Mouse (Mus musculus): Measurements from ENCODE around the gene Gli1. TPM values are rescaled to one million over a fixed set of nuclear protein-coding genes. Genes with fewer than 3 reads are reported as not detected.
"Not testable (repeated sequence)": the region's sequence is repeated elsewhere in the genome, so short reads cannot be mapped to it uniquely, and the experiment has no call there.

Gli1 gene
- polyA plus RNA-seq, 1 experiment from 2014 or later, result 1.5 TPM

GRCm38 (mm10) chr10:127326017-127326801, 15.6 kb downstream of the Gli1 start:
- ATAC-seq (replicated peaks), result 0 out of 2 replicates have a peak, but pooled peaks have one; percentile 39
- no peak overlapping the region for H3K9ac ChIP-seq

GRCm38 (mm10) chr10:127325454-127326016, 16.2 kb downstream of the Gli1 start:
- WGBS, result 32% methylated on average over 14 of the region's 14 CpGs
- H3K36me3 ChIP-seq (replicated peaks), result no peaks in the 10 kb centered on the region
- no peak for ATAC-seq (replicated peaks)
- H3K4me1 ChIP-seq, result peaks cover 11% of the 10 kb centered on the region
- H3K27ac ChIP-seq, result no peak overlapping the region
- no peak overlapping the region for H3K4me2 ChIP-seq
- H3K9ac ChIP-seq, result no peak overlapping the region
- H3K4me3 ChIP-seq, result no peak overlapping the region
- H3K9me3 ChIP-seq, result no peaks in the 10 kb centered on the region
- H3K27me3 ChIP-seq (replicated peaks), result peaks cover 75% of the 10 kb centered on the region

More at GRCm38 (mm10) chr10:127326017-127326801, 15.6 kb downstream of the Gli1 start:
- H3K4me2 ChIP-seq, result peak overlapping the region; percentile 55
- no peaks in the 10 kb centered on the region for H3K9me3 ChIP-seq
- 1% methylated on average over 54 of the region's 54 CpGs for WGBS
- peaks cover 11% of the 10 kb centered on the region for H3K4me1 ChIP-seq
- no peak overlapping the region for H3K27ac ChIP-seq
- peaks cover 76% of the 10 kb centered on the region for H3K27me3 ChIP-seq (replicated peaks)
- H3K4me3 ChIP-seq, result peak overlapping the region; percentile 25
- no peaks in the 10 kb centered on the region for H3K36me3 ChIP-seq (replicated peaks)

GRCm38 (mm10) chr10:127324495-127324894, 17.3 kb downstream of the Gli1 start:
- no peak overlapping the region for H3K4me3 ChIP-seq
- H3K4me2 ChIP-seq, result no peak overlapping the region
- 12% methylated on average over 7 of the region's 7 CpGs for WGBS
- H3K9me3 ChIP-seq, result no peaks in the 10 kb centered on the region
- no peak overlapping the region for H3K9ac ChIP-seq
- no peak overlapping the region for H3K27ac ChIP-seq
- ATAC-seq (replicated peaks), result no peak
- peaks cover 69% of the 10 kb centered on the region for H3K27me3 ChIP-seq (replicated peaks)
- no peaks in the 10 kb centered on the region for H3K36me3 ChIP-seq (replicated peaks)
- H3K4me1 ChIP-seq, result peaks cover 11% of the 10 kb centered on the region

GRCm38 (mm10) chr10:127323131-127323855, 18.5 kb downstream of the Gli1 start:
- Histone ChIP-seq H3K27ac (no peak overlapping the region), H3K36me3 (replicated peaks) (no peaks in the 10 kb centered on the region), H3K4me2 (no peak overlapping the region), H3K27me3 (replicated peaks) (peaks cover 57% of the 10 kb centered on the region), H3K4me1 (peaks cover 11% of the 10 kb centered on the region), H3K9me3 (no peaks in the 10 kb centered on the region), H3K4me3 (no peak overlapping the region), H3K9ac (no peak overlapping the region)
- WGBS, result 72% methylated on average over 17 of the region's 17 CpGs
- no peak for ATAC-seq (replicated peaks)

GRCm38 (mm10) chr10:127322669-127323068, 19.1 kb downstream of the Gli1 start:
- H3K27me3 ChIP-seq (replicated peaks), result peaks cover 52% of the 10 kb centered on the region
- H3K4me3 ChIP-seq, result no peak overlapping the region
- no peaks in the 10 kb centered on the region for H3K9me3 ChIP-seq
- WGBS, result 79% methylated on average over 4 of the region's 4 CpGs
- H3K9ac ChIP-seq, result no peak overlapping the region
- H3K27ac ChIP-seq, result no peak overlapping the region
- no peak for ATAC-seq (replicated peaks)
- H3K4me2 ChIP-seq, result no peak overlapping the region
- no peaks in the 10 kb centered on the region for H3K36me3 ChIP-seq (replicated peaks)
- peaks cover 11% of the 10 kb centered on the region for H3K4me1 ChIP-seq

- peaks cover 47% of the 10 kb centered on the region for H3K27me3 ChIP-seq (replicated peaks)
- H3K9ac ChIP-seq, result no peak overlapping the region
- no peak overlapping the region for H3K4me2 ChIP-seq
- no peaks in the 10 kb centered on the region for H3K9me3 ChIP-seq
- 68% methylated on average over 13 of the region's 13 CpGs for WGBS
- no peak overlapping the region for H3K4me3 ChIP-seq
- H3K36me3 ChIP-seq (replicated peaks), result no peaks in the 10 kb centered on the region
- no peak for ATAC-seq (replicated peaks)
- peaks cover 11% of the 10 kb centered on the region for H3K4me1 ChIP-seq
- H3K27ac ChIP-seq, result no peak overlapping the region
Observed at GRCm38 (mm10) chr10:127322178-127322577, 19.6 kb downstream of the Gli1 start.

GRCm38 (mm10) chr10:127321621-127322020, 20.2 kb downstream of the Gli1 start, which contains the start of gene Arhgap9:
Gene Arhgap9, plus strand, starts transcription at chr10:127321964.
- Histone ChIP-seq H3K36me3 (replicated peaks) (no peaks in the 10 kb centered on the region), H3K9ac (no peak within 1 kb of the TSS; the same call in 1 of the 2 replicates), H3K27me3 (replicated peaks) (peaks cover 43% of the 10 kb centered on the region), H3K9me3 (no peaks in the 10 kb centered on the region), H3K27ac (no peak within 1 kb of the TSS), H3K4me3 (no peak within 1 kb of the TSS), H3K4me1 (peaks cover 7% of the 10 kb centered on the region), H3K4me2 (no peak within 1 kb of the TSS)
- no peak for ATAC-seq (replicated peaks)
- WGBS, result 81% methylated on average over 3 of the region's 3 CpGs

- ATAC-seq (replicated peaks), result no peak
Observed at GRCm38 (mm10) chr10:127319969-127320368, 21.8 kb downstream of the Gli1 start.

GRCm38 (mm10) chr10:127318009-127318408, 23.8 kb downstream of the Gli1 start:
- WGBS, result 51% methylated on average over 4 of the region's 4 CpGs
- no peak overlapping the region for H3K27ac ChIP-seq
- H3K4me1 ChIP-seq, result no peaks in the 10 kb centered on the region
- H3K9ac ChIP-seq, result no peak overlapping the region
- H3K4me2 ChIP-seq, result no peak overlapping the region
- H3K27me3 ChIP-seq (replicated peaks), result 0 out of 2 replicates have a peak, but pooled peaks cover 11% of the 10 kb centered on the region
- H3K36me3 ChIP-seq (replicated peaks), result no peaks in the 10 kb centered on the region
- ATAC-seq (replicated peaks), result no peak
- H3K4me3 ChIP-seq, result no peak overlapping the region
- H3K9me3 ChIP-seq, result no peaks in the 10 kb centered on the region

More at GRCm38 (mm10) chr10:127319969-127320368, 21.8 kb downstream of the Gli1 start:
- Histone ChIP-seq H3K27ac (no peak overlapping the region), H3K4me3 (no peak overlapping the region), H3K27me3 (replicated peaks) (peaks cover 26% of the 10 kb centered on the region), H3K9ac (no peak overlapping the region), H3K4me1 (no peaks in the 10 kb centered on the region), H3K36me3 (replicated peaks) (no peaks in the 10 kb centered on the region), H3K9me3 (no peaks in the 10 kb centered on the region), H3K4me2 (no peak overlapping the region)
- WGBS, result 77% methylated on average over 7 of the region's 7 CpGs

GRCm38 (mm10) chr10:127317277-127317676, 24.5 kb downstream of the Gli1 start:
- H3K36me3 ChIP-seq (replicated peaks), result no peaks in the 10 kb centered on the region
- H3K9ac ChIP-seq, result no peak overlapping the region
- H3K27me3 ChIP-seq (replicated peaks), result 0 out of 2 replicates have a peak, but pooled peaks cover 6% of the 10 kb centered on the region
- no peak overlapping the region for H3K27ac ChIP-seq
- H3K4me3 ChIP-seq, result no peak overlapping the region
- H3K4me2 ChIP-seq, result no peak overlapping the region
- H3K9me3 ChIP-seq, result no peaks in the 10 kb centered on the region
- no peak for ATAC-seq (replicated peaks)
- 71% methylated on average over 2 of the region's 2 CpGs for WGBS
- 0 out of 2 replicates have a peak, but pooled peaks cover 5% of the 10 kb centered on the region for H3K4me1 ChIP-seq

GRCm38 (mm10) chr10:127314950-127315349, 26.8 kb downstream of the Gli1 start:
- H3K27me3 ChIP-seq (replicated peaks); H3K4me2 ChIP-seq; H3K9me3 ChIP-seq; H3K4me3 ChIP-seq; H3K27ac ChIP-seq; H3K36me3 ChIP-seq (replicated peaks); H3K9ac ChIP-seq; ATAC-seq (replicated peaks): not testable (repeated sequence)
- H3K4me1 ChIP-seq, result peaks cover 19% of the 10 kb centered on the region
- 76% methylated on average over 1 of the region's 1 CpGs for WGBS

GRCm38 (mm10) chr10:127313516-127313915, 28.3 kb downstream of the Gli1 start:
- not testable (repeated sequence) for ATAC-seq (replicated peaks)

More at GRCm38 (mm10) chr10:127313516-127313915, 28.3 kb downstream of the Gli1 start:
- peaks cover 20% of the 10 kb centered on the region for H3K4me1 ChIP-seq
- not testable (repeated sequence) for H3K4me2 ChIP-seq; H3K9ac ChIP-seq; H3K27me3 ChIP-seq (replicated peaks); H3K9me3 ChIP-seq; H3K36me3 ChIP-seq (replicated peaks); H3K27ac ChIP-seq; H3K4me3 ChIP-seq
- WGBS, result 84% methylated on average over 5 of the region's 5 CpGs

Data from midbrain, embryonic 15.5 days (tissue).